Mouse (Mus musculus): ENCODE results near the gene Sct. TPM values are rescaled to one million over a fixed set of nuclear protein-coding genes. Genes with fewer than 3 reads are reported as not detected.
A peak's percentile ranks its signal among the peaks of the same experiment; 100 is the strongest.

Gene Sct
- not detected for total RNA-seq (2021)
- polyA plus RNA-seq (2012; rRNA removed), result not detected in 2 replicates
- long read RNA-seq, result 0 reads

- WGBS, result 10% methylated on average over 46 of the region's 46 CpGs
- no peak for DNase-seq
- intact Hi-C loops (cut with DNase I), result no loop called here
These were observed at the start of gene Sct for GRCm38 (mm10) chr7:141278766-141279590. Sct (minus strand) TSS chr7:141279133.

GRCm38 (mm10) chr7:141328373-141328990 lies 49.5 kb upstream of the Sct start:
- Histone ChIP-seq H3K27ac (peak overlapping the region; percentile 99), H3K4me1 (ENCODE audit: control insufficient read depth, insufficient read depth, low read length) (peaks cover 11% of the 10 kb centered on the region), H3K27me3 (ENCODE audit: control insufficient read depth, insufficient read depth, low read length) (no peaks in the 10 kb centered on the region), H3K36me3 (ENCODE audit: control insufficient read depth, insufficient read depth, low read length) (no peaks in the 10 kb centered on the region), H3K4me3 (peak overlapping the region; percentile 71), H3K9ac (ENCODE audit: low read depth, low read length) (peak overlapping the region; percentile 84), H3K79me2 (replicated peaks; ENCODE audit: control insufficient read depth, insufficient read depth, low read length) (peaks cover 3% of the 10 kb centered on the region)
- DNase-seq, result no peak
- TF ChIP-seq POLR2A (IDR thresholded peaks at IDR 0.05; ENCODE audit: insufficient read depth, low read depth, low read length) (no peak), CTCF (IDR thresholded peaks at IDR 0.05) (no peak), EP300 (IDR thresholded peaks at IDR 0.05; ENCODE audit: insufficient read depth, low read depth, low read length) (no peak)
- WGBS, result 18% methylated on average over 24 of the region's 24 CpGs
- intact Hi-C loops (cut with DNase I), result loop anchor here (2.0 to 5.0 kb wide), 2 partner anchors 61 to 62 kb away; partner anchors contain the start of gene Irf7

More at GRCm38 (mm10) chr7:141278766-141279590, at the start of gene Sct:
- H3K36me3 ChIP-seq (ENCODE audit: control insufficient read depth, insufficient read depth, low read length), result no peaks in the 10 kb centered on the region
- no peaks in the 10 kb centered on the region for H3K79me2 ChIP-seq (replicated peaks; ENCODE audit: control insufficient read depth, insufficient read depth, low read length)
- H3K27ac ChIP-seq, result no peak within 1 kb of the TSS
- peak within 1 kb of the TSS; percentile 20 for H3K9ac ChIP-seq (ENCODE audit: low read depth, low read length)
- TF ChIP-seq EP300 (IDR thresholded peaks at IDR 0.05; ENCODE audit: insufficient read depth, low read depth, low read length) (no peak), POLR2A (IDR thresholded peaks at IDR 0.05; ENCODE audit: insufficient read depth, low read depth, low read length) (no peak), CTCF (IDR thresholded peaks at IDR 0.05) (peak; percentile 46)
- no peaks in the 10 kb centered on the region for H3K4me1 ChIP-seq (ENCODE audit: control insufficient read depth, insufficient read depth, low read length)
- H3K4me3 ChIP-seq, result peak within 1 kb of the TSS; percentile 20
- H3K27me3 ChIP-seq (ENCODE audit: control insufficient read depth, insufficient read depth, low read length), result peaks cover 1% of the 10 kb centered on the region; the same call in 1 of the 2 replicates

- no peaks in the 10 kb centered on the region for H3K36me3 ChIP-seq (ENCODE audit: control insufficient read depth, insufficient read depth, low read length)
- intact Hi-C loops (cut with DNase I), result loop anchor here (2.0 to 5.0 kb wide), 2 partner anchors 60 to 63 kb away; partner anchors contain the start of gene Irf7
- H3K79me2 ChIP-seq (replicated peaks; ENCODE audit: control insufficient read depth, insufficient read depth, low read length), result peaks cover 3% of the 10 kb centered on the region
- peaks cover 11% of the 10 kb centered on the region for H3K4me1 ChIP-seq (ENCODE audit: control insufficient read depth, insufficient read depth, low read length)
- H3K27me3 ChIP-seq (ENCODE audit: control insufficient read depth, insufficient read depth, low read length), result no peaks in the 10 kb centered on the region
- peak within 1 kb of the TSS; percentile 71 for H3K4me3 ChIP-seq
- H3K9ac ChIP-seq (ENCODE audit: low read depth, low read length), result peak within 1 kb of the TSS; percentile 90
- under 1% methylated on average over 105 of the region's 105 CpGs for WGBS
- H3K27ac ChIP-seq, result peak within 1 kb of the TSS; percentile 99
- TF ChIP-seq POLR2A (IDR thresholded peaks at IDR 0.05; ENCODE audit: insufficient read depth, low read depth, low read length) (no peak; the same call in none of the 2 replicates), EP300 (IDR thresholded peaks at IDR 0.05; ENCODE audit: insufficient read depth, low read depth, low read length) (0 out of 2 replicates have a peak, but pooled peaks have one; percentile 62)
- peak; percentile 99 for DNase-seq
These were observed 48.8 kb upstream of the Sct start, which contains the start of the genes Deaf1 and Tmem80 for GRCm38 (mm10) chr7:141327469-141328372. Deaf1 (minus strand) TSS chr7:141327690. Tmem80 (plus strand) TSS chr7:141327739.

GRCm38 (mm10) chr7:141326546-141327446 lies 47.9 kb upstream of the Sct start:
- intact Hi-C loops (cut with DNase I), result loop anchor here (5.0 kb wide), 1 partner anchor 59 kb away; the partner anchor contains the start of gene Irf7
- TF ChIP-seq EP300 (IDR thresholded peaks at IDR 0.05; ENCODE audit: insufficient read depth, low read depth, low read length) (no peak), CTCF (IDR thresholded peaks at IDR 0.05) (no peak), POLR2A (IDR thresholded peaks at IDR 0.05; ENCODE audit: insufficient read depth, low read depth, low read length) (no peak)
- Histone ChIP-seq H3K27ac (peak overlapping the region; percentile 99), H3K79me2 (replicated peaks; ENCODE audit: control insufficient read depth, insufficient read depth, low read length) (peaks cover 3% of the 10 kb centered on the region), H3K4me3 (peak overlapping the region; percentile 71), H3K9ac (ENCODE audit: low read depth, low read length) (peak overlapping the region; percentile 86), H3K4me1 (ENCODE audit: control insufficient read depth, insufficient read depth, low read length) (peaks cover 11% of the 10 kb centered on the region), H3K36me3 (ENCODE audit: control insufficient read depth, insufficient read depth, low read length) (no peaks in the 10 kb centered on the region), H3K27me3 (ENCODE audit: control insufficient read depth, insufficient read depth, low read length) (no peaks in the 10 kb centered on the region)
- WGBS, result 7% methylated on average over 35 of the region's 35 CpGs
- DNase-seq, result no peak
